Mouse (Mus musculus) midbrain, postnatal 0 days (tissue): Measurements from ENCODE around the gene Grap2. TPM values are rescaled to one million over a fixed set of nuclear protein-coding genes. Genes with fewer than 3 reads are reported as not detected.

Source experiments
- ATAC-seq: fragments of 200-750 bp; cut with Nextera tagmentation; 2 replicates; pipeline ENCODE4 v1.8.0; 2017; ENCODE audit warnings: moderate number of reproducible peaks, mild to moderate bottlenecking, moderate TSS enrichment, moderate library complexity; ENCODE audit not compliant: low FRiP score
- DNase-seq: peaks from one replicate; pipeline ENCODE4 v3.0.0-alpha.2; 2015; ENCODE audit warnings: low spot score
- H3K27ac ChIP-seq: fragments of 300-500 bp; sonication (generic); 2 replicates; pipeline ENCODE4 v1.5.1; 2014; ENCODE audit warnings: low read depth, mild to moderate bottlenecking, low read length, mixed read lengths
- H3K27me3 ChIP-seq: fragments of 300-500 bp; sonication (generic); 2 replicates; pipeline ENCODE4 v1.6.1; 2014; ENCODE audit warnings: low read length, control low read depth, mixed read lengths; ENCODE audit not compliant: insufficient read depth
- H3K36me3 ChIP-seq: fragments of 300-500 bp; sonication (generic); 2 replicates; pipeline ENCODE4 v1.6.1; 2014; ENCODE audit warnings: low read length, control low read depth, mixed read lengths; ENCODE audit not compliant: insufficient read depth
- H3K4me1 ChIP-seq: fragments of 300-500 bp; sonication (generic); 2 replicates; pipeline ENCODE4 v1.6.1; 2014; ENCODE audit warnings: mild to moderate bottlenecking, control low read depth, antibody characterized with exemption, low read length, mixed read lengths; ENCODE audit not compliant: insufficient read depth
- H3K4me2 ChIP-seq: fragments of 300-500 bp; sonication (generic); 2 replicates; pipeline ENCODE4 v1.6.1; 2014; ENCODE audit warnings: low read depth, mild to moderate bottlenecking, low read length, mixed read lengths; ENCODE audit not compliant: poor library complexity, severe bottlenecking
- H3K4me3 ChIP-seq: fragments of 300-500 bp; sonication (generic); 2 replicates; pipeline ENCODE4 v1.5.1; 2014; ENCODE audit warnings: low read depth, mild to moderate bottlenecking, low read length, moderate library complexity
- H3K9ac ChIP-seq: fragments of 300-500 bp; sonication (generic); replicated peaks from 2 replicates; pipeline ENCODE4 v1.6.1; 2014; ENCODE audit warnings: mild to moderate bottlenecking, low read length, moderate library complexity, mixed read lengths; ENCODE audit not compliant: poor library complexity, severe bottlenecking
- H3K9me3 ChIP-seq: fragments of 300-500 bp; sonication (generic); 2 replicates; pipeline ENCODE4 v1.6.1; 2016; ENCODE audit warnings: low read length, control low read depth
- CTCF ChIP-seq: IDR thresholded peaks from 2 replicates; pipeline ENCODE4 v1.5.1; 2016; ENCODE audit warnings: antibody characterized with exemption, mild to moderate bottlenecking
- WGBS: fragments of 180-500 bp; shearing (Covaris S2); extraction: QIAGEN DNeasy Blood & Tissue Kit; methylation state at CpG from one replicate; pipeline ENCODE4 v1.1.7; 2014; 5-methylcytosine and 5-hydroxymethylcytosine counted together
- polyA plus RNA-seq: library from polyadenylated mRNA; unstranded; fragments of >200 nt; fragmentation: Nextera tagmentation; extraction: Ambion mirVana; gene quantifications from 2 replicates; pipeline ENCODE4 v1.2.1, GENCODE M21; 2015
- total RNA-seq: library from RNA; depleted of rRNA; stranded (reverse); fragments of >200 nt; gene quantifications from 2 replicates; pipeline ENCODE4 v1.2.3, GENCODE M21; 2014

Grap2 gene
- total and polyA plus RNA-seq, 2 experiments from 2014 or later, result 0.07 to 0.66 TPM

- no peak overlapping the region for H3K4me3 ChIP-seq
Measured at GRCm38 (mm10) chr15:80536051-80536450, 36.3 kb upstream of the Grap2 start.

GRCm38 (mm10) chr15:80538075-80538474, 34.3 kb upstream of the Grap2 start:
- 88% methylated on average over 2 of the region's 2 CpGs for WGBS
- TF ChIP-seq CTCF, result no peak

More at GRCm38 (mm10) chr15:80536051-80536450, 36.3 kb upstream of the Grap2 start:
- Histone ChIP-seq H3K9ac (no peak overlapping the region), H3K36me3 (no peaks in the 10 kb centered on the region), H3K4me2 (no peak overlapping the region), H3K9me3 (no peaks in the 10 kb centered on the region), H3K27me3 (no peaks in the 10 kb centered on the region), H3K4me1 (no peaks in the 10 kb centered on the region), H3K27ac (no peak overlapping the region)
- no peak for DNase-seq
- ATAC-seq, result no peak
- WGBS, result 73% methylated on average over 2 of the region's 2 CpGs
- TF ChIP-seq CTCF, result no peak

GRCm38 (mm10) chr15:80538671-80539340, 33.6 kb upstream of the Grap2 start:
- Histone ChIP-seq H3K4me2 (no peak overlapping the region), H3K9me3 (no peaks in the 10 kb centered on the region), H3K36me3 (no peaks in the 10 kb centered on the region), H3K27ac (no peak overlapping the region), H3K27me3 (no peaks in the 10 kb centered on the region), H3K4me3 (no peak overlapping the region), H3K4me1 (no peaks in the 10 kb centered on the region), H3K9ac (no peak overlapping the region)
- no peak for TF ChIP-seq CTCF
- no peak for DNase-seq
- ATAC-seq, result no peak
- WGBS, result 77% methylated on average over 7 of the region's 7 CpGs

More at GRCm38 (mm10) chr15:80538075-80538474, 34.3 kb upstream of the Grap2 start:
- H3K4me2 ChIP-seq, result no peak overlapping the region
- H3K4me3 ChIP-seq, result no peak overlapping the region
- DNase-seq (no peak), ATAC-seq (no peak)
- H3K36me3 ChIP-seq, result no peaks in the 10 kb centered on the region
- no peak overlapping the region for H3K27ac ChIP-seq
- no peaks in the 10 kb centered on the region for H3K9me3 ChIP-seq
- H3K9ac ChIP-seq, result no peak overlapping the region
- H3K4me1 ChIP-seq, result no peaks in the 10 kb centered on the region
- H3K27me3 ChIP-seq, result no peaks in the 10 kb centered on the region

GRCm38 (mm10) chr15:80544115-80544514, 28.3 kb upstream of the Grap2 start:
- Histone ChIP-seq H3K4me1 (no peaks in the 10 kb centered on the region), H3K9me3 (no peaks in the 10 kb centered on the region), H3K9ac (no peak overlapping the region), H3K27ac (no peak overlapping the region), H3K4me3 (no peak overlapping the region), H3K36me3 (no peaks in the 10 kb centered on the region), H3K4me2 (no peak overlapping the region), H3K27me3 (no peaks in the 10 kb centered on the region)
- DNase-seq (no peak), ATAC-seq (no peak)
- no peak for TF ChIP-seq CTCF
- 63% methylated on average over 3 of the region's 3 CpGs for WGBS

GRCm38 (mm10) chr15:80545430-80545829, 27.0 kb upstream of the Grap2 start:
- 67% methylated on average over 6 of the region's 6 CpGs for WGBS
- Histone ChIP-seq H3K36me3 (no peaks in the 10 kb centered on the region), H3K9me3 (no peaks in the 10 kb centered on the region), H3K4me2 (no peak overlapping the region), H3K27me3 (no peaks in the 10 kb centered on the region), H3K4me1 (no peaks in the 10 kb centered on the region), H3K4me3 (no peak overlapping the region), H3K9ac (no peak overlapping the region), H3K27ac (no peak overlapping the region)
- ATAC-seq, result no peak
- no peak for TF ChIP-seq CTCF
- no peak for DNase-seq

- 93% methylated on average over 6 of the region's 6 CpGs for WGBS
- DNase-seq, result no peak
- H3K4me2 ChIP-seq, result no peak overlapping the region
- TF ChIP-seq CTCF, result no peak
- no peaks in the 10 kb centered on the region for H3K4me1 ChIP-seq
- H3K36me3 ChIP-seq, result no peaks in the 10 kb centered on the region
- H3K9ac ChIP-seq, result no peak overlapping the region
- ATAC-seq, result no peak
- H3K27ac ChIP-seq, result no peak overlapping the region
- H3K9me3 ChIP-seq, result no peaks in the 10 kb centered on the region
- H3K4me3 ChIP-seq, result no peak overlapping the region
- H3K27me3 ChIP-seq, result no peaks in the 10 kb centered on the region
Measured at GRCm38 (mm10) chr15:80554860-80555822, 17.3 kb upstream of the Grap2 start.
